Mouse (Mus musculus) adrenal gland, adult 2 months (tissue): ENCODE results near the gene Ccl12. TPM values are rescaled to one million over a fixed set of nuclear protein-coding genes. Genes with fewer than 3 reads are reported as not detected.

ENCODE experiments used
- DNase-seq: peaks from one replicate; pipeline ENCODE4 v3.0.0; 2021
- polyA plus RNA-seq: library from polyadenylated mRNA; depleted of rRNA; stranded (reverse); fragments of >200 nt; gene quantifications from 2 replicates; pipeline ENCODE4 v1.2.3, GENCODE M21; 2012; rRNA removed
- total RNA-seq, 2 experiments: library from RNA; stranded (reverse); gene quantifications; 2 replicates each; pipeline ENCODE4 v1.2.3; 2021

Ccl12 gene
- total and polyA plus RNA-seq, 3 experiments: 0.31 TPM; not detected in 2

DNA sequence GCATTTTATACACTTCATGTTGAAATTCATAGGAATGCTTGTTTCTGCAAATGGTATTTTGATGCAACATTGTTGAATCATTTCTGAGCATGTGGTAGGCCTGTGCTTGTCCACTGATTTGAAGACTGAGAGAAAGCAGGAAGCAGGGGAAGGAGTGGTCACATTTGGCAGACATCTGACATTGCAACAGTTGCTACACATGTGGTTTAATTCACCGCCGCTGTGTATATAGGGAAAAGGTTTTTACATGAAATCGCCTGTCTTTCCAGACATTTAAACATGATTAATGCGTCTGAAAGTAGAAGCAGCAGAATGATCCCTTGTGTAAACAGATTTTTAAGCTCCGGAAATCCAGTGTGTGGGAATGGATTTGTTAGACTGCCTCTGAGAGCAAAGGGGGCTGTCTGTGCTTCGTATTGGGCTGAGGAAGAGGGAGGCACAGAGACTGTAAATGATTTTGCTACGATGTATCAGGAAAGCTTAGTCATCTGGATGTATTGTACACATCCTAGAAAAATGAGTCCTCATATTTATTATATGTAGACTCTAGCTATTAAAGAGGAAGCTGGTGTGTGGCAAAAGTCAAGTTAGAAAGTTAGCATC is 37.9 kb downstream of the Ccl12 start:
- no peak for DNase-seq

Other genes starting within 250 kb of the Ccl12 start
- under 1 TPM in 1 of 2 experiments, not detected in 1; 0.09 TPM for gene 5530401A14Rik, start 241.2 kb upstream of the Ccl12 start, total RNA-seq
- gene 5530401A14Rik, start 241.2 kb upstream of the Ccl12 start, polyA plus RNA-seq: not detected in 2 replicates
- 1 to 10 TPM; 2.1 to 2.7 TPM for gene Asic2, start 133.4 kb upstream of the Ccl12 start, total RNA-seq
- 1.9 and 3.3 TPM in 2 replicates for gene Asic2, start 133.4 kb upstream of the Ccl12 start, polyA plus RNA-seq
- gene Ccl2, start 66.3 kb upstream of the Ccl12 start, total RNA-seq: 1 to 10 TPM in 1 of 2 experiments, under 1 TPM in 1; 0.98 to 2.0 TPM
- 4.1 and 5.5 TPM in 2 replicates for gene Ccl2, start 66.3 kb upstream of the Ccl12 start, polyA plus RNA-seq
- gene Gm17268, start 63.3 kb upstream of the Ccl12 start, total RNA-seq: not detected
- not detected in 2 replicates for gene Gm17268, start 63.3 kb upstream of the Ccl12 start, polyA plus RNA-seq
- gene Ccl7, start 56.1 kb upstream of the Ccl12 start, total RNA-seq: 1 to 10 TPM in 1 of 2 experiments, under 1 TPM in 1; 0.49 to 2.9 TPM
- gene Ccl7, start 56.1 kb upstream of the Ccl12 start, polyA plus RNA-seq: 0.28 and 0.48 TPM in 2 replicates
- gene Ccl11, start 44.0 kb upstream of the Ccl12 start, total RNA-seq: 10 to 100 TPM in 1 of 2 experiments, 1 to 10 TPM in 1; 5.2 to 13.8 TPM
- gene Ccl11, start 44.0 kb upstream of the Ccl12 start, polyA plus RNA-seq: 3.3 and 3.5 TPM in 2 replicates
- under 1 TPM in 1 of 2 experiments, not detected in 1; 0.63 TPM for gene Ccl8, start 13.3 kb downstream of the Ccl12 start, total RNA-seq
- gene Ccl8, start 13.3 kb downstream of the Ccl12 start, polyA plus RNA-seq: 0.25 TPM in 1 of 2 replicates, not detected in the other
- gene Ccl1, start 203.8 kb downstream of the Ccl12 start, total RNA-seq: not detected
- gene Ccl1, start 203.8 kb downstream of the Ccl12 start, polyA plus RNA-seq: not detected in 2 replicates